Mouse (Mus musculus): ENCODE results near the gene Zdhhc7.

Zdhhc7 gene

DNA sequence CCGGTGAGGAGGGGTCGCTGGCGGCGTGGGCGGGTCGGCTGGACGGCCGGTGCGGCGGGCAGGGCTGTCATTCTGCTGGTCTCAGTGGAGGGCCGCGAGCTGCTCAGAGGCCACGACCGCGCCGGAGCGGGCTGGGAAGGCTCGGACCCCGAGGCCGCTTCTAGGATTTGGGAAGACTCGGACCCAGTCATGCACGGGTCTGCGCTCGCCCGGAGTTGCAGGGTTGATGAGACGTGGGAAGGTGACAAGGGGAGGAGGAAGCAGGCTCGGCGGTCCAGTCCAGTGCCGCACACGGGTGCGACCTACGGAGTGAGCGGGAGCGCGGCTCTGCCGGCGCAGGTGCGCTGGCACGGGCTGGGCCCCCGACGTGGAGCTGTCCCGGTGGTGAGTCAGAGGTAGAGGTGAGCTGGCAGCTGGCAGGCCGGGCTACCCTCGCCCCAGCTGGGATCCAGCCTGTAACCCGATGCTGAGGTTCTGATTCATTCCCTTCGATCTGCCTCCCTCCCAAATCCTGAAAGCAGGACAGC lies 13.1 kb upstream of the Zdhhc7 start:
- DNase-seq (ENCODE audit: extremely low read depth, low read depth), result no peak

DNA sequence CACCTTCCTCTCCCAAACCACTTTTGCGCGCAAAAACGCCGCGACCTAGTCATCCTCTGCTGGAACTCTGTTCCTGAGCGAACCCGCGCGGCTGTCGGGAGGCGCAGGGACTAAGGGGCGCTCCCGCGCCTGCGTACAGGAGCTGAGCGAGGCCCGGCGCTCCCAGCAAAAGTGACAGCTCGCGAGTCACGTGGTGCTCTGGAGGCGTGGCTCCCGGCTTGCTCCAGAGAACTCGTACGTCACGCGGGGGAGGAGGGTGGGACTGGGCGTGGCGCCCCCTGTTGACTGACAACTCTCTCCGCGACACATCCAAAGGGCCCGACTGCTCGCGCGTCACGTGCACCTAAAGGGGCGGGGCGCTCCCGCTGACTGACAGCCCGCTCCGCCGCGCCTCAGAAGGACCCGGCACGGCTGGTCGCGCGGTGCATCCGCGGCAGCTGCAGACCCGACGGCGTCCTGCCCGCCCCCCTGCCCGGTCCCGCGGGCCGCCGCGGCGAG lies 12.5 kb upstream of the Zdhhc7 start, which contains the start of gene 6430548M08Rik:
6430548M08Rik (plus strand) TSS at position 395 of the 498 bp plus-strand sequence.
- peak; percentile 96 for DNase-seq (ENCODE audit: extremely low read depth, low read depth)

DNA sequence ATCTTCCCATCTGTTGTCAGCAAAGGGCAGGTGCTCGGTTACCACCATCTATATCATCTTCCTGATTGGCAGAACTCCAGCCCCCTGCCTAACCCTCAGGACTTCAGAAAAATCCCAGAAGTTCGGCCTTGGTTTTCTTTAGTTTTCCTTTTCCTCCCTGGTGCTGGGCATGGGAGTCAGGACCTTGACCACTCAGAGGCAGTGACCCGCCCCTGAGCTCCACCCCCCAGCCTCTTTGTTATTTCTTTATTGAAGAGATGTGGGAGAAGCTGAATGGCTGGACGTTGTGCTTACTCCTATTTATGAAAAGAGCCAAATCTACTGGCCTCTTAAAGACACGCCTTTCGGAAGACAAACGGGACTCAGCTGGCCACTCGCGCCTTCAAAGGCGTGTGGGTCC lies 12.0 kb upstream of the Zdhhc7 start:
- DNase-seq (ENCODE audit: extremely low read depth, low read depth), result no peak

- peak; percentile 47 for DNase-seq (ENCODE audit: extremely low read depth, low read depth)
These were observed 11.3 kb upstream of the Zdhhc7 start for GRCm38 (mm10) chr8:120112535-120112934.

GRCm38 (mm10) chr8:120111382-120111781 lies 10.1 kb upstream of the Zdhhc7 start:
- DNase-seq (ENCODE audit: extremely low read depth, low read depth), result no peak

- no peak for DNase-seq (ENCODE audit: extremely low read depth, low read depth)
These were observed 9.7 kb upstream of the Zdhhc7 start for GRCm38 (mm10) chr8:120110966-120111365.

- no peak for DNase-seq (ENCODE audit: extremely low read depth, low read depth)
These were observed 7.9 kb upstream of the Zdhhc7 start for GRCm38 (mm10) chr8:120109149-120109548.

DNA sequence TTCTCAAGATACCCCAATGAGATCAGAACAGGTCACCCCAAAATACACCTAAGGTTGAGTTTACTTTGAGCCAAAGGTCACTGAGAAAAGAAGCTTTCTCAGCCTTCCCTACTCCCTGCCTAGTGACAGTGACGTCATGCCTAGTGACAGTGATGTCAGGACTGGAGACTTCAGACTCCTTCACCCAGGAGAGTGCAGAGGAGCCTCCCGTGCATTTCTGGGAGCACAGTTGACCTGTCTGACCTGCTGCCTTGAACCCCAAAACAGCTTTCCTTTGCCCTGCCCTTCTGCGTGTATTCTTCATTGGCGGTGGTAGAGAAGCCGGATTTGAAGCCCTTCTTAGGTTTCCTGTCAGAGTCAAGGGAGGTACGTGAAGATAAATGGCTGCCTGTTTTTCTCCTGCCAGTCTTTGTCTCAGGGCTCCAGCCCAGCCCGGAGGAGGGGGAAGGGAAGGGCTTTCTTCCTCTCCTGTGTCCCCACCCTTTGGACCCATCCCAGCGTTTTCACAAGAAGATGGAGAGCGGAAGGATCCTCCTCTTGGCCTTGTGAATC lies 3.5 kb upstream of the Zdhhc7 start:
- no peak for DNase-seq (ENCODE audit: extremely low read depth, low read depth)

GRCm38 (mm10) chr8:120103916-120104315 lies 2.6 kb upstream of the Zdhhc7 start:
- DNase-seq (ENCODE audit: extremely low read depth, low read depth), result no peak

- DNase-seq (ENCODE audit: extremely low read depth, low read depth), result no peak
These were observed 754 bp downstream of the Zdhhc7 start for GRCm38 (mm10) chr8:120100388-120101067.

GRCm38 (mm10) chr8:120096486-120096885 lies 4.8 kb downstream of the Zdhhc7 start:
- DNase-seq (ENCODE audit: extremely low read depth, low read depth), result no peak

DNA sequence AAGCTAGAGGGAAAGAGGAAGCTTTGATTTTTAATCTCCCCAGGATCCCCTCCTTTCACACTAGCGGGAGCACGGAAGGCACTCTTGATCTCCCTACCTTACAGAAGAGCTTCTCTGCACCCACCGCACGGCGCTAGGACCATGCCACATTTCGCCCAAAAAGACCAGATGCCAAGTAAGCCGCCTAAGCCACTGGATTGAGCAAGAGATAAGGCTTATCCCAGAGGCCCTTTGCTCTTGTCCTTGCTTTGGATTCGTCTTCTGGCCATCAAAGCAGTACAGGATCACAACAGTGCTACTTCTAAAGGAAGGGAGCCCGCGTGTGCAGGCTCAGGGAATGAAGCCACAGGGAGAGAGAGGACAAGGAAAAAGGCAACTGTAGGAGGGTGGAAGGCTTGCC lies 6.5 kb downstream of the Zdhhc7 start:
- DNase-seq (ENCODE audit: extremely low read depth, low read depth), result no peak

- no peak for DNase-seq (ENCODE audit: extremely low read depth, low read depth)
These were observed 8.2 kb downstream of the Zdhhc7 start for GRCm38 (mm10) chr8:120093103-120093502.

GRCm38 (mm10) chr8:120091032-120091431 lies 10.2 kb downstream of the Zdhhc7 start:
- DNase-seq (ENCODE audit: extremely low read depth, low read depth), result no peak

DNA sequence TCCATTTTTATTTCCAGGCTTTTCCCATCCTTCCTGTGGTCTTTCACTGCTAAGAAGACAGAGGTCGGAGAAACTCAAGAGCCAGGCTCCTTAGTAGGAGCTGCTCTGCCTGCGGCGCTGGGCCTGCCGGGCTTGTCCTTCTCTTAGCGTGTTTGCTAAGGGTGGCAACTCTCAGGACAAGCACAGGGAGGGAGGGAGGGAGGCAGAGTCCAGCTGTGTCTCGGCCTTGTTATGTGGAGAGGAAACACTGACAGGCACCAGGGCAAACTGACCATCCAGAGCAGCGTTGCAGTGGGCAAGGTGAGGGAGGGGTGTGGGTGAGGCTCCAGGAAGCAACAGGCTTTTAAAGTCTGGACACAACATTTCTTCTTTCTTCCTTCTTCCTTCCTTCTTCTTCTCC lies 11.8 kb downstream of the Zdhhc7 start:
- no peak for DNase-seq (ENCODE audit: extremely low read depth, low read depth)

- no peak for DNase-seq (ENCODE audit: extremely low read depth, low read depth)
These were observed 16.5 kb downstream of the Zdhhc7 start for GRCm38 (mm10) chr8:120084783-120085182.

DNA sequence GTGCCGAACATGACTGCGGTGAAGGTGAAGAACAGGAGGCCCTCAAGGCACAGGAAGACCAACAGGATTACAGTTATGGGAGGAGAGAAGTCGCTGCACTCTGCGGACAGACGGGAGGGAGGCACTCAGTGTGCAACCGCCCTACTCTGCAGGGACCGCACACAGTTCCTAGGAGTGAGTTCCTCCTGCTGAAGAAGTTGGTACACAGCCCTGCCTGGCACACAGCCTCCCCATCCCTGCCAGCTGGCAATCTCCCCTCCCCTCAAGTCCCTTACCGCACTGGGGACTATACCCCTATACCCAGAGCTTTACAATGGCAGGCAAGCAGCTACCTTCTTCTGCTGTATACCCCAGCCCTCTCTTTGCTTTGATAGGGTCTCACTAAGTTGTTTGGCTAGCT lies 18.0 kb downstream of the Zdhhc7 start:
- DNase-seq (ENCODE audit: extremely low read depth, low read depth), result no peak

DNA sequence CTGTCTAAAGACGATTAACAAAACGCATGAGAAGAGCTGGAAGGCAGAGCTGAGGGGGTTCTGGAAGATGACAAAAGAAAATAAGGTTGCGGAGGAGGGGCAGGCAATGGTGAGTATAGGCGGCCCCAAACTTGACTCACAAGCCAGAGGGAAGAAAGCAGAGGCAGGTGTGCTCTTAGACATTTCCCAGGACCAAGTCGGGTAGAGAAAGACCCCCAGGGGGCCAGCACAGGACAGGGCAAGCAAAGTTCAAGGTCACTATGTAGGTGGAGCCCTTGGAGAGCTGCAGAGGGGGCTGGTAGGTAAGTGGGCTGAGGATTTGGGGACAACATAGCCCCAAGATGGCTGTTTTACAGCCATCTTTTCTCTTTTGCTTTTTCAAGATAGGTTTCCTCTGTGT lies 21.9 kb downstream of the Zdhhc7 start:
- DNase-seq (ENCODE audit: extremely low read depth, low read depth), result no peak

- peak; percentile 54 for DNase-seq (ENCODE audit: extremely low read depth, low read depth)
These were observed 23.2 kb downstream of the Zdhhc7 start for GRCm38 (mm10) chr8:120078080-120078479.

- no peak for DNase-seq (ENCODE audit: extremely low read depth, low read depth)
These were observed 25.9 kb downstream of the Zdhhc7 start for GRCm38 (mm10) chr8:120075347-120075746.

GRCm38 (mm10) chr8:120074516-120074915 lies 26.8 kb downstream of the Zdhhc7 start:
- DNase-seq (ENCODE audit: extremely low read depth, low read depth), result no peak

DNA sequence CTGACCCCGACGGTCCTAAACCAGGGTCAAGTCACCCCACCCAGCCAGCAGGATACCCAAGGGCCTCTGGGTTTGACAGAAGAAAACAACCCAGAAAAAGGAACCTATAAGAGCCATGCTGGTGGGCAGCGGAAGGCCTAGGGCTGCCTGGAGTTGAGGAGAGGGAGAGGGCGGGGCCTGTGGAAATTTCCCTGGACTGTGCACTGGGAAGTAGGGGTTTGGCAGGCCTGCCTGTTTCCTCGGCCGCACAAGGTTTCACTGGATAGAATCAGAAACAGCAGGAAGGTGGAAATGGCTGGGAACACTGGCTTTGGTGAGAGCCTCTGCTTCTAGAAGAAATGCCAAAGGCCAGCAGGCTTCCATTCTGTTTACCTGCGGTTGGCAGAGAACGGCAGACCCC lies 28.5 kb downstream of the Zdhhc7 start:
- no peak for DNase-seq (ENCODE audit: extremely low read depth, low read depth)

- no peak for DNase-seq (ENCODE audit: extremely low read depth, low read depth)
These were observed 29.0 kb downstream of the Zdhhc7 start for GRCm38 (mm10) chr8:120072259-120072658.

Measured in MEL-GATA-1-ER (cell line).